Mouse (Mus musculus): ENCODE measurements around the gene Nat9. TPM values are rescaled to one million over a fixed set of nuclear protein-coding genes. Genes with fewer than 3 reads are reported as not detected.

The Nat9 gene
- polyA plus RNA-seq (2015; fragmentation: Nextera tagmentation; extraction: Ambion mirVana) = 13.8 and 19.0 TPM in 2 replicates

DNA sequence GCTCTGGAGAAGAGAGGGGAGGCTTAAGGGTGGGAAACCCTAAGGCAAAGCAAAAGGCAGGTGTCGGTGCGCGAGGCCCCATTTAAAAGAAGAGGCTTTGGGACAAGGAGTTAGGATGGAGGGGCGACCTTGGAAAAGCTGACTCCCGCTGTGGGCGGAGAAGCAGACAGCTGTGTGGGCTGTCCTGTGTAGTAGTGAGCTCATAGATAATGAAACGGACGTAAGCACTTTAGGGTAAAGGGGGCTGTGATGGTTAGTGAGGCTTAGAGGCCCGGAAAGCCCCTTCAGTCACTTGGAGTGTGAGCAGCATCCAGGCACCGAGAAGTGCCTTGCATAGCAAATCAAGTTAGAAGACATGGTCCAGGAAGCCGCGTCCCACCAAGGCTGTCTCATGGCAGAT is at the start of gene Nat9:
Gene Nat9, minus strand, starts transcription at position 167 of the 400 bp plus-strand sequence.
- Histone ChIP-seq H3K27me3 (replicated peaks) (no peaks in the 10 kb centered on the region; the same call in 1 of the 2 replicates), H3K9me3 (no peaks in the 10 kb centered on the region), H3K27ac (replicated peaks) (peak within 1 kb of the TSS; percentile 75), H3K4me1 (peaks cover 24% of the 10 kb centered on the region), H3K4me3 (peak within 1 kb of the TSS; percentile 77), H3K9ac (peak within 1 kb of the TSS; percentile 93), H3K4me2 (peak within 1 kb of the TSS; percentile 98), H3K36me3 (peaks cover 16% of the 10 kb centered on the region)
- WGBS = 8% methylated on average over 12 of the region's 12 CpGs
- ATAC-seq (ENCODE audit: extremely low read depth, insufficient number of reproducible peaks, low FRiP score, low TSS enrichment) = 0 out of 2 replicates have a peak, but pooled peaks have one; percentile 2

DNA sequence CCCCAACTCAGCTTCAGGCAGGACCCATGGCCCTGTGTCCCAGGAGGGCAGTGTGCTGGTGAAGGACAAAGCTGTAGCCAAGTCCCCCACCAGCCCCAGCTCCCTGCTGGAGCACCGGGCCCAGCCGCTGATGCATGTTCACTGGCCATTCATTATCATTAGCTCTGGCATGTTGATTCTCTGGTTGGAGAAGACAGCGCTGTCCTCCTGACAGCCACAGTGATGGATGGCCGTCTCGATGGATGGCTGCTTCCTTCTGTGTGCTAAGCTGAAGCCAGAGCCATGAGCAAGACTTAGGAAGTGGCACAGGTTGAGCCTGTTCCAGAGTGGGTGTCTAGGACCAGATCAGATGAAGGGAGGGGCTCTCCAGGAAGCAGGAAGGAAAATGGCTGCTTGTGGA is 48.9 kb upstream of the Nat9 start:
- Histone ChIP-seq H3K9ac (peak overlapping the region; percentile 28; the same call in 1 of the 2 replicates), H3K27me3 (replicated peaks) (peaks cover 55% of the 10 kb centered on the region), H3K9me3 (no peaks in the 10 kb centered on the region), H3K4me3 (no peak overlapping the region), H3K4me2 (no peak overlapping the region), H3K36me3 (peaks cover 9% of the 10 kb centered on the region; the same call in 1 of the 2 replicates), H3K4me1 (peaks cover 35% of the 10 kb centered on the region), H3K27ac (replicated peaks) (no peak overlapping the region)
- ATAC-seq (ENCODE audit: extremely low read depth, insufficient number of reproducible peaks, low FRiP score, low TSS enrichment) = no peak
- WGBS = 38% methylated on average over 5 of the region's 5 CpGs

DNA sequence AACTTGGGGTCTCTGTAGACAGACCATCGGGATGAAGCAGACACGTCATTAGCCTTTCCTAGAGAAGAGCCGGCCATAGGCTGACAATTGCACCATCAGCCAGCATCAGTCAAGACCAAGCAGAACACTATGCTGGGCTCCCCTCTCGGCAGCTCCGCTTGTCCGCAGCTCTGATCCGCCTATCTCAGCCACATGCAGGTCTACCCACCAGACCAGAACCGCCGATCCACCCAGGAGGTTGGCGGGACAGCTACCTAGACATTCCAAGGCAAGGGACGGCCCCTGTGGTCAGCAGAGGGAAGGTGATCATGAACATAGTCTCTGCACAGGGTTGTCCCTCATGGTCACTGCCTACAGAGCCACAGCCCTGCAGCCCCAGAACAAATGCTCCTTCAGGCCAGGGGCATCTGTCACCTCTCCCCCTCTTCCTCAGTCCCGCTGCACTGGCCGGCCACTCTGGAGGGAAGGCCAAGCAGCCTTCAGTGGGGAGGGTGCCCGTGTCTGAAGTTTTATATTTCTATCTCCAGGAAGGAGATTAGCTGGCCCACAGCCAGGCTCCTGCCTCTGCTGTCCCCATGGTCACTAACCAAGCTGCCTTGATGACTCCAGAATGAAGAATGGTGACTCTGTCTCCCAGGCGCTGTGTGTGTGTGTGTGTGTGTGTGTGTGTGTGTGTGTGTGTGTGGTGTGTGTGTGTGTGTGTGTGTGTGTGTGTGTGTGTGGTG is 46.8 kb upstream of the Nat9 start:
- Histone ChIP-seq H3K4me1 (peaks cover 49% of the 10 kb centered on the region), H3K27me3 (replicated peaks) (peaks cover 55% of the 10 kb centered on the region), H3K4me2 (no peak overlapping the region), H3K27ac (replicated peaks) (no peak overlapping the region), H3K9ac (no peak overlapping the region), H3K36me3 (peaks cover 4% of the 10 kb centered on the region; the same call in 1 of the 2 replicates), H3K4me3 (no peak overlapping the region), H3K9me3 (no peaks in the 10 kb centered on the region)
- ATAC-seq (ENCODE audit: extremely low read depth, insufficient number of reproducible peaks, low FRiP score, low TSS enrichment) = no peak
- 48% methylated on average over 15 of the region's 15 CpGs for WGBS

DNA sequence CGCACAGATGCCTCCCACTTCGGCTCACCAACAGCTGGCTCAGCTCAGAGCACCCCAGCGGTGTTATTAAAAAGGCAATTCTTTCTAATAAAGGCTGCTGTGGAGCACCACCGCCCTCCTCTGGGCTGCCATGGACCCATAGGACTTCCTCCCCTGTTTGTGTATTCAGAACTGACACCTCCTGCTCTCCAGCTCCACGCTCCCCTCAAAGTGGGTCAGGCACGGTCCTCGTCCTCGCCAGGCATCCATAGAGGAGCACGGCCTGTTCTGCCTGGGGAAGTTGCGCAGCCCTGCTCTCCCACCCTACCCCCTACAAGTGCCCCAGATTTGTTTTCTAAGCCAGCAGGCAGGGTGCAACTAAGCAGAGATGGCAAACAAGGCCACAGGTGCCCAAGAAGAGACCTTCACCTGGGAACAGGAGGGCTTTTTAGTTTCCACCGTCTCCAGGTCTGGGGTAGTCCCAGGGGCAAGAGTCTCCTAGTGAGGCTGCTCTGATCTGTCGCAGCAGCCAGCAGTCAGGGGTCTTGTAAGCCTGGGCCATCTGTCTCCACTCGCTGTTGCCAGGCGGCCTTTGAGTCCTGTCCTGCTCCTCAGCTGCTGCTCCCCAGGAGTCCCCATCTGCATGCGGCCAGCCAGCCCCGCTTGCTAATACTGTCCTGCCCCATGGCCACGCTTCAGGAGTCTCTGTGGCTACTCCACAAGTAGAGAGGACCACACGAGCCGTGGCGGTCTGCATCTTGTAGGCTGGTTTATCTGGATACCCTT is 46.0 kb upstream of the Nat9 start:
- H3K4me3 ChIP-seq = no peak overlapping the region
- H3K4me2 ChIP-seq = no peak overlapping the region
- H3K36me3 ChIP-seq = no peaks in the 10 kb centered on the region
- H3K27me3 ChIP-seq (replicated peaks) = peaks cover 56% of the 10 kb centered on the region
- 64% methylated on average over 20 of the region's 20 CpGs for whole genome bisulfite sequencing
- no peak overlapping the region for H3K9ac ChIP-seq
- peaks cover 57% of the 10 kb centered on the region for H3K4me1 ChIP-seq
- no peak for ATAC-seq (ENCODE audit: extremely low read depth, insufficient number of reproducible peaks, low FRiP score, low TSS enrichment)
- no peak overlapping the region for H3K27ac ChIP-seq (replicated peaks)
- H3K9me3 ChIP-seq = no peaks in the 10 kb centered on the region

DNA sequence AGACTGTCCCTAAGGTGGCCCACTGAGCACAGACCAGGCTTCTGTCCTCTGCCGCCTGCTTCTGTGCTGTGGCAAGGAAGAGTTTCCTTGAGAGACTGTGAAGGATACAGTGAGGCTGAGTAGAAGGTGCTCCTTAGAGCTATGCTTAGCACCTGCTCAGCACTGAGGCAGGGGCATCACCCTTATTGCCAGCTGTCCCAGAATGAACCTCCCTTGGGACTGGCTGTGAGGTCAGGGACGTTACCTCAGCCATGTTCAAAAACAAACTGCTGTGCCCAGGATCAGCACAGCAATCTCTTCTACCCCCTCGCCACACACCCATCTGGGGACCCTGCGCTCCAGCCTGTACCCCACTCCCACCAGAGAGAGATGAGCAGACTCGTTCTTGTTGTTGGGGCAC is 45.2 kb upstream of the Nat9 start:
- no peak for ATAC-seq (ENCODE audit: extremely low read depth, insufficient number of reproducible peaks, low FRiP score, low TSS enrichment)
- Histone ChIP-seq H3K9ac (no peak overlapping the region), H3K4me2 (no peak overlapping the region), H3K4me3 (no peak overlapping the region), H3K4me1 (peaks cover 65% of the 10 kb centered on the region), H3K36me3 (no peaks in the 10 kb centered on the region), H3K27ac (replicated peaks) (no peak overlapping the region), H3K27me3 (replicated peaks) (peaks cover 52% of the 10 kb centered on the region), H3K9me3 (no peaks in the 10 kb centered on the region)
- WGBS = 78% methylated on average over 5 of the region's 5 CpGs

DNA sequence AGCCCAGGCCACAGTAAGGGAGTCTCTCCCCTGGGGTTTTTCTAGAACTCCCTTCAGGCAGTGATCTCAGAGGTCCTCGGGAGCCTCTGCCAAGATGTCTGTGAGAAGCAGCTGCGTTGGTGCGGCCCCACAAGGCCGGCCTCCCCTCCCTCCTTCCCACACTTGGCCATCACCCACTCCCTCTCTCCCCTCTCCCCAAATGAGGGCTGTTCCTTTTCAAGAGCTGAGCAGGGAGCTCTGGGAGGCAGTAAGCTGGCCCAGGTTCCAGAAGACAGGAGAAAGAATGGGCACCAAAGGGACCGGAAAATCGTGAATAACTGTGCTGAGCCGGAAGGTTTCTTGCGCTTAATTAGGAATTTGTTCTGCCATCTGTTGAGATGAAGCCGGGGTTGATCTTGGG is 44.3 kb upstream of the Nat9 start:
- no peak overlapping the region for H3K4me3 ChIP-seq
- ATAC-seq (ENCODE audit: extremely low read depth, insufficient number of reproducible peaks, low FRiP score, low TSS enrichment) = no peak
- no peak overlapping the region for H3K9ac ChIP-seq
- peaks cover 45% of the 10 kb centered on the region for H3K27me3 ChIP-seq (replicated peaks)
- no peaks in the 10 kb centered on the region for H3K9me3 ChIP-seq
- no peak overlapping the region; the same call in 1 of the 2 replicates for H3K27ac ChIP-seq (replicated peaks)
- WGBS = 65% methylated on average over 9 of the region's 9 CpGs
- H3K4me2 ChIP-seq = no peak overlapping the region
- H3K36me3 ChIP-seq = no peaks in the 10 kb centered on the region
- H3K4me1 ChIP-seq = peaks cover 74% of the 10 kb centered on the region

DNA sequence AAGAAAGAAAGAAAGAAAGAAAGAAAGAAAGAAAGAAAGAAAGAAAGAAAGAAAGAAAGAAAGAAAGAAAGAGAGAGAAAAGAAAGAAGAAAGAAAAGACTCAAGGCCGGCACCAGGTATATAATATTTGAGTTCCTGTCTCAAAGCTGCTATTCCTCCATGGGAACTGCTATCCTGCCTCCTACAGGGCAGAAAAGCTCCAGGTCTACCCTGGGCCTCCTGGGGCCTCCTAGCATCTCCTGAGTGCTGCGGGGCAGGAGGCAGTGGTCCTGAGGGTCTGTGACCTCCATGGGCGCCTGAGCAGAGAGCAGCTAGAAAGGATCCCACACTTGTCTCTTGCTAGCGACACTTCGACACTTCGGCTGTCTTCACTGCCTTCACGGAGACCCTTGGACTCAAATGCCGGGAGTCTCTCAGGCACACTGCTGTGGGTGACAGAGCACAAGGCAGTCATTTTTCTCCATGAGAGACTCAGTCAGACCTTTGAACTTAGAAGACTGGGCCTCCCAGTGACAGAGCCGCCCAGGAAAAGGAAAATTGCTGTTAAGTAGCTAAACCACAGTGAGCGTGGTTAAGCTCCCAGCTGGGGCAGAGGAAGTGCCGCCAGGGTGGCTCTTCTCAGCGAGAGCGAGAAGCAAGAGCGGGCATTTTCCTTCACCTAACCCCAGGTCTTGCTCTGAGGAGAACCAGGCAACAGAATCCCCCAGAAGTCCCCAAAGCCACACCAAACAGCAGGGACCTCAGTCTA is 43.7 kb upstream of the Nat9 start:
- H3K4me1 ChIP-seq = peaks cover 74% of the 10 kb centered on the region
- no peaks in the 10 kb centered on the region for H3K36me3 ChIP-seq
- H3K4me3 ChIP-seq = no peak overlapping the region
- H3K27ac ChIP-seq (replicated peaks) = no peak overlapping the region; the same call in 1 of the 2 replicates
- H3K9ac ChIP-seq = 0 out of 2 replicates have a peak overlapping the region, but pooled peaks have one; percentile 40
- WGBS = 53% methylated on average over 14 of the region's 14 CpGs
- H3K27me3 ChIP-seq (replicated peaks) = peaks cover 45% of the 10 kb centered on the region
- ATAC-seq (ENCODE audit: extremely low read depth, insufficient number of reproducible peaks, low FRiP score, low TSS enrichment) = no peak
- no peaks in the 10 kb centered on the region for H3K9me3 ChIP-seq
- H3K4me2 ChIP-seq = no peak overlapping the region

DNA sequence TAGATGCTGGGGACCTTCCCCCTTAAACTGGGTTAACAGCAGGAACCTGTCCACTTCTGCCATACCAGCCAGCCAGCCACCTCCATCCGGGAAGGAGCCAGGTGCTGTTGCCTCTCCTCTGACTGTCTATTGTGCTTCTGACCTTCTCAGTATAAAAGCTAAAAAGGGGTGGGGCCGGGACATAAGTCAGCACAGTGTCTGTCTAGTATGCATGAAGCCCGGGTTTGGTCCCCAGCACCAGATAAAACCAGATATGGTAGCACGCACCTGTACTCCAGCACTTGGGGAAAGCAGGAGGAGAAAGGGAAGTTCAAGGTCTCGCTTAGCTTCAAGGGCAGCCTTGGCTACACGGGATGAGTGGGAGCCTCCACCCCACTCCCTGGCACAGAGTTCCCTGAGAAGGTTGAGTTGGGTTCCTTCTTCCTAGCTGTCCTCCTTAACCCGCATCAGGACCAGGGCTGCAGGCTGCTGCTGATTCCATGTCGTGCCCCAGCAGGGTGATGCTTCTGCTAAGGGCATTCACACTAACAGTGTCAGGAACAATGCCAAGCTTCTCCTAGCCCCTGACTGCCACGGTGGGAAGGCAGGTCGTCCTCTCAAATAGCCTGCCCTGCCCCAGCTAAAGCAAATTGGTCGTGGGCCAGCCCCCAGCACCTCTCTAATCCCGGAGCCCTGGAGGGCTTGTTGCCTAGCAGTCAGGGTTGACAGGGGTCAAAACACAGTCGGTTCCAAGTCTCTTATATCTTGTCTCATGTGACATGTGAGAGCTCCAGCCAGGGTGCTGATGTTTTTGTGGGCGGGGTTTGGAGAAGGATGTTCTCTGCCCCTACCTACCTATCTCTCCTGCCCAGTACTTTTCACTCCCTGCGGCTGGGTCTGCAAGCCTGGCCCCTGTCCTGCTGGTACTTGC is 41.6 kb upstream of the Nat9 start:
- 43% methylated on average over 15 of the region's 15 CpGs for WGBS
- Histone ChIP-seq H3K9ac (peak overlapping the region; percentile 34; the same call in 1 of the 2 replicates), H3K9me3 (no peaks in the 10 kb centered on the region), H3K4me1 (peaks cover 76% of the 10 kb centered on the region), H3K4me2 (no peak overlapping the region), H3K36me3 (no peaks in the 10 kb centered on the region), H3K4me3 (no peak overlapping the region), H3K27ac (replicated peaks) (no peak overlapping the region; the same call in 1 of the 2 replicates), H3K27me3 (replicated peaks) (peaks cover 40% of the 10 kb centered on the region)
- ATAC-seq (ENCODE audit: extremely low read depth, insufficient number of reproducible peaks, low FRiP score, low TSS enrichment) = peak; percentile 26; the same call in 1 of the 2 replicates

DNA sequence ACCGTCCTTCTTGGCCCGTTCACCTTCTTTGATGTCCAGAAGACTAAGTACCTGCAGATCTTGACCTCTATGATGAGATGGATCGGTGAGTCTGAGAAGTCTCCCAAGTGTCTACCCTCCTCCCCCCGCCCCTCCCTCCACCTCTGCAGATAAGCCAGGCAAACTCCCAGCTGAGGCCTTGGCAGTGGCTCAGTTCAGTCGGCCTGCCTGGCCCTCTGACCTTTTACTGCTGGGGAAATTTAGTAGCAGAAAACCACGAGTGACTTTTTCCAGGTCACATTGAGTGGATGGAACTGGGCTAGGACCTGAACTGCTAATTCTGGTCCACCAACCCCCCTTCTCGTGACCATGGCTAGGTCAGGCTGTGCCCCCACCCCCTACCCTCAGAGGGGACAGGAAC is 40.8 kb upstream of the Nat9 start:
- 47% methylated on average over 7 of the region's 7 CpGs for WGBS
- Histone ChIP-seq H3K36me3 (no peaks in the 10 kb centered on the region), H3K9ac (no peak overlapping the region), H3K27me3 (replicated peaks) (peaks cover 36% of the 10 kb centered on the region), H3K4me1 (peaks cover 80% of the 10 kb centered on the region), H3K9me3 (no peaks in the 10 kb centered on the region), H3K4me2 (no peak overlapping the region), H3K4me3 (no peak overlapping the region), H3K27ac (replicated peaks) (no peak overlapping the region)
- ATAC-seq (ENCODE audit: extremely low read depth, insufficient number of reproducible peaks, low FRiP score, low TSS enrichment) = no peak

DNA sequence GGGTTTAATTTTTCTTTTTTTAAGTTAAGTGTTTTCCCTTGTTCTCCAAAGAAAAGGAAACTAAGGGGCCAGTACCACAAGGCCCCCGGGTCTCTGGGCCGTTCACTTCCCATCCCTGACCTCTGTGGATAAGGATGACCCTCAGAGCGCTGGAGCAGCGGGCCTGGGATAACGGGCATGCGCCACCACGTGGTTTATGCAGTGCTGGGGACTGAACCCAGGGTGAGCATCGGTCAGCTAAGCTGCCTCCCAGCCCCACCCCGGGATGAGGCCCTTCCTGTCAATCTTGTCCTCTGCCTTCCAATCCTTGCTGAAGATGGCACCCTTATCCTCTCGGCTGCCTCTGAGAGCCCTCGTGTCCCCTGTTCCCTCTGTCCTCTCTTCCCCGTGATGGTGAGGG is 40.0 kb upstream of the Nat9 start:
- Histone ChIP-seq H3K4me2 (no peak overlapping the region), H3K9me3 (no peaks in the 10 kb centered on the region), H3K4me1 (peaks cover 88% of the 10 kb centered on the region), H3K4me3 (no peak overlapping the region), H3K27me3 (replicated peaks) (peaks cover 30% of the 10 kb centered on the region; the same call in 1 of the 2 replicates), H3K27ac (replicated peaks) (no peak overlapping the region), H3K9ac (no peak overlapping the region; the same call in 1 of the 2 replicates), H3K36me3 (no peaks in the 10 kb centered on the region)
- WGBS = 29% methylated on average over 12 of the region's 12 CpGs
- no peak for ATAC-seq (ENCODE audit: extremely low read depth, insufficient number of reproducible peaks, low FRiP score, low TSS enrichment)

Measured in heart, embryonic 13.5 days (tissue).